Mouse (Mus musculus) kidney, embryonic 15.5 days (tissue): ENCODE data around the gene Htr7. TPM values are rescaled to one million over a fixed set of nuclear protein-coding genes. Genes with fewer than 3 reads are reported as not detected.

Experiments
- ATAC-seq: fragments of 200-750 bp; cut with Nextera tagmentation; replicated peaks from 2 replicates; pipeline ENCODE4 v1.8.0; 2017; ENCODE audit warnings: moderate TSS enrichment; ENCODE audit not compliant: low FRiP score
- H3K27ac ChIP-seq: fragments of 300-500 bp; sonication (generic); 2 replicates; pipeline ENCODE4 v1.5.1; 2015; ENCODE audit warnings: mild to moderate bottlenecking, inconsistent platforms
- H3K27me3 ChIP-seq: fragments of 300-500 bp; sonication (generic); 2 replicates; pipeline ENCODE4 v1.6.1; 2015; ENCODE audit warnings: inconsistent platforms
- H3K36me3 ChIP-seq: fragments of 300-500 bp; sonication (generic); 2 replicates; pipeline ENCODE4 v1.6.1; 2015; ENCODE audit warnings: inconsistent platforms
- H3K4me1 ChIP-seq: fragments of 300-500 bp; sonication (generic); 2 replicates; pipeline ENCODE4 v1.6.1; 2015; ENCODE audit warnings: inconsistent platforms
- H3K4me2 ChIP-seq: fragments of 300-500 bp; sonication (generic); 2 replicates; pipeline ENCODE4 v1.6.1; 2015; ENCODE audit warnings: moderate library complexity, mild to moderate bottlenecking, inconsistent platforms
- H3K4me3 ChIP-seq: fragments of 300-500 bp; sonication (generic); replicated peaks from 2 replicates; pipeline ENCODE4 v1.5.1; 2015; ENCODE audit warnings: mild to moderate bottlenecking, inconsistent platforms
- H3K9ac ChIP-seq: fragments of 300-500 bp; sonication (generic); 2 replicates; pipeline ENCODE4 v1.6.1; 2015; ENCODE audit warnings: mild to moderate bottlenecking, inconsistent platforms
- H3K9me3 ChIP-seq: fragments of 300-500 bp; sonication (generic); replicated peaks from 2 replicates; pipeline ENCODE4 v1.6.1; 2016; ENCODE audit warnings: inconsistent platforms
- WGBS: fragments of 180-500 bp; shearing (Covaris S2); methylation state at CpG from one replicate; pipeline ENCODE4 v1.1.7; 2015; ENCODE audit warnings: mixed read lengths; 5-methylcytosine and 5-hydroxymethylcytosine counted together
- polyA plus RNA-seq: library from polyadenylated mRNA; unstranded; fragments of >200 nt; fragmentation: Nextera tagmentation; extraction: Ambion mirVana; gene quantifications from 2 replicates; pipeline ENCODE4 v1.2.1, GENCODE M21; 2015

Htr7 gene
- 0.09 and 0.13 TPM in 2 replicates for polyA plus RNA-seq

DNA sequence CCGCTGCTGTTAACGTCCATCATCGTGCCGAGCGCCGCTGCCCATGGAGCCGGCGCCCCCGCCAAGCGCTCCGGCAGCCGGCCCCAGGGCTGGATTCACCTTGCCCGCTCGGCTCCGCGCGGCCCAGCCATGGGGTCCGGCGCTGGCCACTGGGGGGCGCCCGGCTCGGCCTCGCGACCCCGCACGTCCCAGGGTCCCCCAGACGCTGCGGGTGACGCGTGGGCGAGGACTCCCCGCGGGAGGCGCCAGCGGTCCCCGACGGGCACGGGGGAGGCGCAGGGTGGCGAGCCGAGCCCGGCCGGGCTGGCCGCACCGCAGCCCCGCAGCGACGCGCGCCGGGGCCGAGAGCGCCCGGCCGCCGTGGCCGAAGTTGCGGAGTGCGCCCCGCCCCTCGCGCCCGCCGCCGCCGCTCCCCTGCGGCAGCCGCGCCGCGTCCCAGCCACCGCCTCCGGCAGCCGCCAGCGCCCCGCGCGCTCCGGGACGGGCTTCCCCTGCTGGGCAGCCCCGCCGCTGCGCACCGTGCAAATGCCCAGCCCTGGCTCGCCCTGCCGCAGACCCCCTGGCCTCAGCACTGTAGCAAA, at the start of gene Htr7:
Gene Htr7 (minus strand): TSS at position 277 of the 581 bp plus-strand sequence.
- no peaks in the 10 kb centered on the region for H3K9me3 ChIP-seq
- ATAC-seq: peak; percentile 95
- WGBS: 1% methylated on average over 80 of the region's 86 CpGs

DNA sequence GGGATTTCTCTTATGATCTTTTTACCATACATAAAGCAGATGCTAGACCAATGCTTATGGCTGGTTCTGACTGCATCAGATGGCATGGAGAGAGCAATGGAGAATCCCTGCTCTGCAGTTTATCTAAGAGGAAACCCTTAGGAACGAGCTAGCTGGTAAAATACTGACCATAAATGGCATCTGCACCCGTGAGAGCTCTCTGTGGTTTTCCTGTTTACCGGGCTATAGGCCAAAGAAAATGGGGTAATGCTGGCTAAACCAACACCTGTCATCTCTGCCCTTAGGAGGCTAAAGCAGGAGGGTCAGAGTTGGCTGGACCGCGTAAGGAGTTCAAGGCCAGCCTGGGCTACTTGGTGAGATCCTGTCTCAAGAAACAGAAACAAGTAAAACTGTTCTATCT, 46.6 kb upstream of the Htr7 start:
- H3K9ac ChIP-seq: no peak overlapping the region
- 83% methylated on average over 5 of the region's 5 CpGs for WGBS
- H3K4me2 ChIP-seq: no peak overlapping the region
- no peak for ATAC-seq
- no peak overlapping the region for H3K4me3 ChIP-seq
- H3K9me3 ChIP-seq: no peaks in the 10 kb centered on the region
- no peaks in the 10 kb centered on the region for H3K27me3 ChIP-seq
- H3K27ac ChIP-seq: no peak overlapping the region
- H3K36me3 ChIP-seq: peaks cover 58% of the 10 kb centered on the region
- no peaks in the 10 kb centered on the region for H3K4me1 ChIP-seq

More for the DNA sequence above, at the start of gene Htr7:
- H3K27me3 ChIP-seq: peaks cover 63% of the 10 kb centered on the region
- H3K4me3 ChIP-seq: peak within 1 kb of the TSS; percentile 62
- peak within 1 kb of the TSS; percentile 92 for H3K4me2 ChIP-seq
- H3K36me3 ChIP-seq: no peaks in the 10 kb centered on the region
- peak within 1 kb of the TSS; percentile 39 for H3K9ac ChIP-seq
- H3K4me1 ChIP-seq: peaks cover 12% of the 10 kb centered on the region
- H3K27ac ChIP-seq: no peak within 1 kb of the TSS

DNA sequence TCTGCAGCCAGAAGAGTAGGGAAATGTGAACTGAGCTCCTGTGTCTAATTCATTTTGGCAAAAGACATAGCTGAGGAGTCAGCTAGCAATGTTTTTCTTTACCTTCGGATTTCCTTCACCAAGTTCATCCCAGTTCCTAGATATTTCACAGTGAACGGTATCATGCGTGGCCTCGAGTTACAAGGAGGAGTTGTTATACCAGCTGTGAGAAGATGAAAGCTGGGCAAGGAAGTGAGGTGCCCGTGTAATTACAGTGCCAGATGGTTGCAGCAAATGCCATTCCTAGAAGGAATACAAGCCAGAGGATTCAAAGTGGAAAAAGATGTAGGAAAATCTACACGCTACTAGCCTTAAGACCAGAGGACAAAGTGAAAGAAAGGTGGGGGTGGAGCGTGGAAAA, 41.6 kb upstream of the Htr7 start:
- Histone ChIP-seq H3K4me2 (no peak overlapping the region), H3K4me3 (no peak overlapping the region), H3K9me3 (no peaks in the 10 kb centered on the region), H3K36me3 (peaks cover 91% of the 10 kb centered on the region), H3K9ac (no peak overlapping the region), H3K4me1 (no peaks in the 10 kb centered on the region), H3K27me3 (no peaks in the 10 kb centered on the region), H3K27ac (no peak overlapping the region)
- no peak for ATAC-seq
- WGBS: 62% methylated on average over 7 of the region's 7 CpGs

DNA sequence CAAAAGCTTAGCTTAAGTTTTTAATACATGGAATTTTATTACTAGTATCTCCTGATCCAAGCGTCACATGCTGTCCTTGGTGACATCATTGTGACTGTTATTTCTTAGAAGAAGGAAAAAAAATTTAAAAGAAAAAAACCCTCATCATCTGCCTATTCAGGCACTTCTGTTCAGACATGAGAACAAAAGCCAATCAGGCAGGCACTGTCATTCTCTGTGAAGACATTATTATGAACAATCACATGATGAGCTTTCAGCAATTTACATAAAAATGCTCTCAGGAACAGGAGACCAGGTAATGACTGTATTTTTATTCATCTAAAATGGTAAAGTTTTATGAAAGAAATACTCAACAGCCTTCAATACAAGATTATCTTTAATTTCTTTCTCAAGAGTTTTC, 41.0 kb upstream of the Htr7 start:
- 97% methylated on average over 1 of the region's 1 CpGs for WGBS
- H3K36me3 ChIP-seq: peaks cover 91% of the 10 kb centered on the region
- no peak overlapping the region for H3K4me3 ChIP-seq
- H3K27ac ChIP-seq: no peak overlapping the region
- no peak overlapping the region for H3K4me2 ChIP-seq
- no peaks in the 10 kb centered on the region for H3K9me3 ChIP-seq
- H3K4me1 ChIP-seq: no peaks in the 10 kb centered on the region
- H3K27me3 ChIP-seq: no peaks in the 10 kb centered on the region
- no peak for ATAC-seq
- H3K9ac ChIP-seq: no peak overlapping the region

DNA sequence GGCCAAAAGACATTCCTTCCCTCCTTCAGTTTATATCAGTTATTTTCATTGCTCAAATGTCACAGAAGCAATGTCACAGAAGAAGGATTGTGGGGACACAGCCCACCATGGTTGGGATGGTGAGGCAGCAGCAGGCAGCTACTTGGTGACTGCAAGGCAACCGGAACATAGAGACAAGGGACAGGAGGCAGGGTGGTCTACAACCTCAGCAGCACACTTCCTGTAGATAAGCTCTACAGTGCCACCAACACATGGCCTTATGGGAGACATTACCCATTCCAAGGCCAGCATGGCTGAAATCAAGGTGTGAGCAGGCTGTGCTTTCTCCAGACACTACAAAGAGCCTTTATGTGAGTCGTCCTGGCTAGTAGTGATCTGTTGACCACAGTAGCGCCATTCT, 39.9 kb upstream of the Htr7 start:
- no peak overlapping the region for H3K9ac ChIP-seq
- no peaks in the 10 kb centered on the region for H3K27me3 ChIP-seq
- H3K4me2 ChIP-seq: no peak overlapping the region
- H3K4me1 ChIP-seq: no peaks in the 10 kb centered on the region
- 92% methylated on average over 3 of the region's 3 CpGs for WGBS
- H3K36me3 ChIP-seq: peaks cover 90% of the 10 kb centered on the region
- no peak overlapping the region for H3K27ac ChIP-seq
- H3K9me3 ChIP-seq: no peaks in the 10 kb centered on the region
- no peak overlapping the region for H3K4me3 ChIP-seq
- ATAC-seq: no peak

DNA sequence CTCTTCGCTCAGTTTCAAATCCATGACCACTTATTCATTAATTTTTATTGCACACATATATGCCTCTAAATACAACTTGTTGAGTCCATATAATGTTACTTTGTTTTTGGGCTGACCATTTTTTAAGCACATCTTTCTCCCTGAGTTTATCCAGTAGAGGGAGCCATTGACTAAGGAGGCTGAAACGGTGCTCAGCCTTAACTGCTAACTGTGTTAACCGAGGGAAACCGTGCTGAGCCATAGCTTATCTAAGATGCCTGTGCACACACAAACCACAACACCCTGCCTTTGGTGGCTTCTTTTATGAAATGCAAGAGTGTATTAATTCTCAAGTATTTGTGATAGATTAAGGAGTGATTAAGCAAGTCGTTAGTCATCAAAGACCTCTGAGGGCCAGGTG, 33.5 kb upstream of the Htr7 start:
- Histone ChIP-seq H3K27ac (no peak overlapping the region), H3K9ac (no peak overlapping the region), H3K9me3 (no peaks in the 10 kb centered on the region), H3K4me1 (no peaks in the 10 kb centered on the region), H3K4me2 (no peak overlapping the region), H3K4me3 (no peak overlapping the region), H3K27me3 (no peaks in the 10 kb centered on the region), H3K36me3 (peaks cover 79% of the 10 kb centered on the region)
- ATAC-seq: no peak
- WGBS: 52% methylated on average over 5 of the region's 5 CpGs

DNA sequence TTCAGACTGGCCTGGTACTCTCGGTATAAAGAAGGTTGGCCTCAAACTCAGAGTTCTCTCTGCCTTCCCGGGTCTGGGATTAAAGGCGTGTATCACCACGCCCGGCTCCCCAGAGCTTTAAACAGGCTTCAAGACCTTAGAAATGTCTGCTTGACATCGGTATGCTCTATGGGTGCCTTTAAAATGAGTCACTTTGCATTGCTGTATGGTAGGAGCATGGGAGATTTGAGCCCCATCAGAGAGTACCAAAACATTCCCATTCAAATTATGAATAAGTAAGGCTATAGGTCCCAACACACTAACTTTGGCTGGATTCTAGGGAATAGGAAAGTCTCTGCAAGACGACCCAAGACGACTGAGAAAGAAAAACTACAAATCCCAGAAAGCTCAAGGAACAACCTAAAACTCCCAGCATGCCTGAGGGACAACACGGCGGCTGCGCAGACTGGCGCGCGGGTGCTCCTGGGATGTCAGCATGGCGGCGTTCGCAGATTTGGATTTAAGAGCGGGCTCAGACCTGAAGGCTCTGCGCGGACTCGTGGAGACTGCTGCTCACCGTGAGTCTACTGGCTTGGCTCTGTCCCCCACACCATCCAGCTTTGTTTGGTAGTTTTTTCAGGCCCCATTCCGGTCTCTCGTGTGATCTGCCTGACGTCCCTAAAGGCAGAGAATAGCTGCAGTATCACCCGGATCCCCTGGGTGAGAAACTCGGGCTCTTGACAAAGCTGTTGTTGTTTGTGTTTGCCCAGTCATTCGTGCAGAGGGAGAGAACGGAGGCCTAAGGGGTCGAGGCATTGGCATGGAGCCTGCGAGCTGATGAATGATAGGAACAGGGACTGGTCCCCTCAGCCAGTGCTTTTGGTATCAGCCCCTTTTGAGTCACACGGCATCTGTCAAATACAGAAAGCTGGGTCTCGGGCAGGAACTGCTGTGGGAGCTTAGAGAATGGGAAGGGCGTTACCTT, 26.2 kb upstream of the Htr7 start, which contains the start of gene Rpp30:
Gene Rpp30 (plus strand): TSS at position 455 of the 964 bp plus-strand sequence.
- Histone ChIP-seq H3K4me1 (peaks cover 11% of the 10 kb centered on the region), H3K4me2 (peak within 1 kb of the TSS; percentile 85), H3K36me3 (peaks cover 12% of the 10 kb centered on the region), H3K9ac (peak within 1 kb of the TSS; percentile 81), H3K27ac (peak within 1 kb of the TSS; percentile 76), H3K4me3 (peak within 1 kb of the TSS; percentile 89), H3K9me3 (no peaks in the 10 kb centered on the region), H3K27me3 (peaks cover 18% of the 10 kb centered on the region)
- WGBS: 2% methylated on average over 34 of the region's 34 CpGs
- ATAC-seq: peak; percentile 97

DNA sequence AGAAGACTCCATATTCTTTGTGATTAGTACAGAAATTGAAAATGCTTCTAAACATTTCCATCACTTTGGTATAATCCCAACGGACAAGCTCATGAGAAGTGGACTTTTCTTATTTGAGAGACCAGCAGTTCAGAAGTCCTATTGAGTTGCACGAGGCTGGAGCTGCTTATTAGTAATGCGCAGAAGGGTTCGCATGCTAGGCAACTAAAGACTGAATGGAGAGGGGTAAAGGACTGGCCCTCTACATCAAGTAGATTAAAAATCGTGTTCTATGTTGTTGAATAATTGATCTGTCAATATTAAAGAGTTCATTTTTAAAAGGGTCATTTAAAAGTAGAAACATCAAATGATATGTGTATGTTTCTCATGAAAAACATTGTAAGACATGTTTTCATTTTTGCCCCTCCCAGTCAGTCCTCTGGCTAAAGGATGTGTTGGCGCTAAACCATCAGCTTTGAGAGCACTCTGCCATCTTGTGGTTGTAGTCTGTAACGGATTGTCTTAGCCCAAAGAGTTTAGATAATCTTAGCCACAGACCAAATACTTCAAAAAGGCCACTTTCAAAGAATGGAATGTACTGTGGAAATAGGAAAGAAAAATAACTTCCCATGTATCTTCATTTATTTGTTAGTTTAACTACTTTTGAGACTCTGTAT, 25.4 kb upstream of the Htr7 start:
- Histone ChIP-seq H3K36me3 (peaks cover 4% of the 10 kb centered on the region), H3K4me3 (peak overlapping the region; percentile 89), H3K4me2 (peak overlapping the region; percentile 85), H3K9me3 (no peaks in the 10 kb centered on the region), H3K27ac (peak overlapping the region; percentile 76), H3K4me1 (peaks cover 11% of the 10 kb centered on the region), H3K27me3 (peaks cover 18% of the 10 kb centered on the region), H3K9ac (no peak overlapping the region; the same call in 1 of the 2 replicates)
- ATAC-seq: peak; percentile 86
- WGBS: 48% methylated on average over 7 of the region's 7 CpGs

DNA sequence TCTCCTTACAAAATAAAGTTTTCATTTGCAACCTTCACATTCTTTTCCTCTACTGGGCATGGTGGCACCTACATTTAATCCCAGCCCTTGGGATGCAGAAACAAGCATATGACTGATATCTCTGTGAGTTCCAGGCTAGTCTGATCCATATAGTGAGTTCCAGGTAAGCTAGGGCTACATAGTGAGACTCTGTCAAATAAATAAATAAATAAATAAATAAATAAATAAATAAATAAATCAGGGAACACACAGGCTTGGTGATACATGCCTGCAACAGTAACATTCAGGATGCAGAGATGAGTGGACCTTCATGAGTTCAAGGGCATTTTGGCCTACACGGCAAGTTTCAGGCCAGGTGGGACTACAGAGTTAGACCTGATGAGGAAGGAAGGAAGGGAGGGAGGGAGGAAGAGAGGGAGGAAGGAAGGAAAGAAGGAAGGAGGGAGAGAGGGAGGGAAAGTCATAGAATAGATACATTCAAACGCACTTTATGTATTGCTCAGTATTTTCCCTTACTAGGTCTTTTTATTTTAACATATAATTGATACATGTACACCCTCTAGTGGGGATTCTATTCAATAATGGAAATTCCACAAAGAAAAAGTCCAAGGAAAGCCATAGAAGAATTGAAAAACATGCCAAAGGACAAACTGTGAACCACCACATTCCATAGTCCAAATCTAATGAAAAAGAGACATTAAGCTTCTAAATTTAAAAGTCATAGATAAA, 5.7 kb upstream of the Htr7 start:
- no peaks in the 10 kb centered on the region for H3K4me1 ChIP-seq
- H3K4me2 ChIP-seq: no peak overlapping the region
- H3K9me3 ChIP-seq: no peaks in the 10 kb centered on the region
- H3K27me3 ChIP-seq: peaks cover 24% of the 10 kb centered on the region
- no peaks in the 10 kb centered on the region for H3K36me3 ChIP-seq
- WGBS: 63% methylated on average over 2 of the region's 2 CpGs
- H3K4me3 ChIP-seq: no peak overlapping the region
- no peak overlapping the region for H3K27ac ChIP-seq
- no peak overlapping the region for H3K9ac ChIP-seq
- ATAC-seq: no peak

DNA sequence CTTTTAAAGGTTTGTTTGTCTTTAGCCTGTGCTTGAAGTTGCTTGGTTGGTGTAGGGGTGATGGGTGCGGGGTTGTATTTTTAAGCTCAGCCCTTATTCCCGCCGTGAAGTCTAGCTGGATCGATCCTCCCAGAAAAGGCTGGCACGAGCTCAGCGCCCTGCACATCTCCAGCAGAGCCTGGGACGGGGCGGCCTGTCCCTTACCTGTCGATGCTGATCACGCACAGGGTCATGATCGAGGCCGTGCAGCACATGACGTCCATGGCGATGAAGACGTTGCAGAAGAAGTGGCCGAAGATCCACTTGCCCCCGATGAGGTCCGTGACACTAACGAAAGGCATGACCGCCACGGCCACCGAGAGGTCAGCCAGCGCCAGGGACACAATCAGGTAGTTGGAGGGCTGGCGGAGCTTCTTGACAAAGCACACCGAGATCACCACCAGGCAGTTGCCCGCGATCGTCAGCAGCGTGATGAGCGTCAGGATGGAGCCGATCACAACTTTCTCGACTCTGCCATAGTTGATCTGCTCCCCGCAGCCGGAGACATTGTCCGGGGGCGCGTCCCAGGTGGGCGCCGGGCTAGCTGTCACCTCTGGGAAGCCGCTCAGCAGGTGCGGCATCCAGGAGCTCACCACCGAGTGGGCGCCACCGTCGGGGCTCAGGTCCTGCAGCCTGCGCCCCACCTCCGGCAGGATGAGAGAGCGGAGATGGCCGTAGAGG, 645 bp downstream of the Htr7 start:
- Histone ChIP-seq H3K9me3 (no peaks in the 10 kb centered on the region), H3K4me1 (peaks cover 12% of the 10 kb centered on the region), H3K36me3 (no peaks in the 10 kb centered on the region), H3K27me3 (peaks cover 67% of the 10 kb centered on the region), H3K27ac (no peak overlapping the region), H3K9ac (peak overlapping the region; percentile 39; the same call in 1 of the 2 replicates), H3K4me3 (peak overlapping the region; percentile 62), H3K4me2 (peak overlapping the region; percentile 92)
- peak; percentile 26; the same call in 1 of the 2 replicates for ATAC-seq
- 10% methylated on average over 49 of the region's 49 CpGs for WGBS

DNA sequence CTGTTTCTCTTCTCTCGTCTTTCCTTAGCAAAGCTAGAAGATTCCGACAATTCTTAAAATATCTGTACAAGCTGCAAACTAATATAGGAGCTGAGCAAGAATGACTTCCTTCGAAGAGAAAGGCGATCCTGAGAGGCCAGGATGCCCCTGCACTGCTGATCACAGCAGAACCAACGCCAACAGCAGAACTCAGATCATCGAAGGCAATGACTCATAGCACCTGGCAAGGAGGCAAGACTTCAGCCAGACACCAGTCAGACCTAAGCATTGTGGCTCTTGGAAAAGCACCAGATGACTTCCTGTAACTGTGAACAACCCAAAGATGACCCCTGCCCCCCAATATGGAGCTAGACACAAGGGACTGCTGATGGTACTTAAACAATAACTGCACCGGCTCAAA, 11.3 kb downstream of the Htr7 start:
- Histone ChIP-seq H3K27me3 (no peaks in the 10 kb centered on the region), H3K9me3 (no peaks in the 10 kb centered on the region), H3K4me3 (no peak overlapping the region), H3K4me2 (no peak overlapping the region), H3K27ac (no peak overlapping the region), H3K36me3 (no peaks in the 10 kb centered on the region), H3K9ac (no peak overlapping the region), H3K4me1 (no peaks in the 10 kb centered on the region)
- ATAC-seq: no peak
- WGBS: 78% methylated on average over 7 of the region's 7 CpGs
